Mouse (Mus musculus) small intestine, adult 10 weeks (tissue): Measurements from ENCODE around the gene Ctag2. TPM values are rescaled to one million over a fixed set of nuclear protein-coding genes. Genes with fewer than 3 reads are reported as not detected.

Experiments used
- polyA plus RNA-seq: library from polyadenylated mRNA; stranded (reverse); fragments of 350-450 nt; fragmentation: Illumina TruSeq; extraction: RNeasy Lipid Tissue Mini Kit (QIAGEN cat#74804); gene quantifications from one replicate; pipeline ENCODE4 v1.2.3, GENCODE M21; 2014; ENCODE audit warnings: low replicate concordance

Gene Ctag2
- polyA plus RNA-seq, result not detected

DNA sequence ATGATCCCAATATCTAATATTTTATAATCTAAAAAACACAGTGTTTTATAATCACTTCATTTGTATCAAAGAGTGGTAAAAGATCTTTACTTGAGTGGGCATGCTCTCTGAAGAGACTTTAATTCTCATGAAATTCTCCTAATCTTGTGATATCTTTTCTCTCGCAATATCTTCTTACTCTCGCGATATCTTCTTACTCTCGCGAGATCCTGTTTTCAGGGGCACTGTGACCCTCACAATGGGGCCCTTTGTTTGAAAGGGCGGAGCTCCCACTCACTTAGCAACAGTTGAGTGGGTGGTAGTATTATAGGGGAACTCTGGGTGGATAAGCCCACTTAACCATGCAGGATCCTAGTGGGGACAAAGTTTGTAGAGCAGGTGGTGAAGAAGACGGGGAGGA, at the start of gene Ctag2:
TSS of gene Ctag2 (plus strand) at position 301 of the 400 bp plus-strand sequence.

